Mouse (Mus musculus): ENCODE data around the gene Xcl1.

DNA sequence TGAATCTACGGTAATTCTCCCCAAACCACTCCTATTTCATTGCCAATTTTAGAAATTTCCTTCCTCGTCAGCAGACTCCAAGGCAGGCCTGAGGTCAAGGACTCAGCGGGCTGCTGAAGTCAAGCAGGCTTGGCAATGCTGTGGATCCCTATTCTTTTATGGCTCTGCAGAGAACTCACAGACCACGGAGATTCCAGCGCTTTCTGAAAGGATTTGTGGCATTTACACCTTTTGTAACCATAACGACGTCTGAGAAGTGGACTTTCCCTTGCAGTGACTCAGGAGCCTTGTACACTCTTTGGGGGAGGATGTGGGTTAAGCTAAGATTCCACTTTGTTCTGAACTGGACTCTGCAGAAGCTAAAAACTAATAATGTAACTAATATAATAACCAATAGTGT is 40.4 kb upstream of the Xcl1 start:
- TF ChIP-seq EP300 (IDR thresholded peaks at IDR 0.05; ENCODE audit: low read depth) (no peak), CTCF (IDR thresholded peaks at IDR 0.05; ENCODE audit: low read depth) (no peak)

Measured in liver, embryonic 14.5 days (tissue).